Mouse (Mus musculus) midbrain, postnatal 0 days (tissue): ENCODE results near the gene Dyrk3. TPM values are rescaled to one million over a fixed set of nuclear protein-coding genes. Genes with fewer than 3 reads are reported as not detected.

Experiments used
- ATAC-seq: fragments of 200-750 bp; cut with Nextera tagmentation; 2 replicates; pipeline ENCODE4 v1.8.0; 2017; ENCODE audit warnings: moderate number of reproducible peaks, mild to moderate bottlenecking, moderate TSS enrichment, moderate library complexity; ENCODE audit not compliant: low FRiP score
- DNase-seq: peaks from one replicate; pipeline ENCODE4 v3.0.0-alpha.2; 2015; ENCODE audit warnings: low spot score
- H3K27ac ChIP-seq: fragments of 300-500 bp; sonication (generic); 2 replicates; pipeline ENCODE4 v1.5.1; 2014; ENCODE audit warnings: low read depth, mild to moderate bottlenecking, low read length, mixed read lengths
- H3K27me3 ChIP-seq: fragments of 300-500 bp; sonication (generic); 2 replicates; pipeline ENCODE4 v1.6.1; 2014; ENCODE audit warnings: low read length, control low read depth, mixed read lengths; ENCODE audit not compliant: insufficient read depth
- H3K36me3 ChIP-seq: fragments of 300-500 bp; sonication (generic); 2 replicates; pipeline ENCODE4 v1.6.1; 2014; ENCODE audit warnings: low read length, control low read depth, mixed read lengths; ENCODE audit not compliant: insufficient read depth
- H3K4me1 ChIP-seq: fragments of 300-500 bp; sonication (generic); 2 replicates; pipeline ENCODE4 v1.6.1; 2014; ENCODE audit warnings: mild to moderate bottlenecking, control low read depth, antibody characterized with exemption, low read length, mixed read lengths; ENCODE audit not compliant: insufficient read depth
- H3K4me2 ChIP-seq: fragments of 300-500 bp; sonication (generic); 2 replicates; pipeline ENCODE4 v1.6.1; 2014; ENCODE audit warnings: low read depth, mild to moderate bottlenecking, low read length, mixed read lengths; ENCODE audit not compliant: poor library complexity, severe bottlenecking
- H3K4me3 ChIP-seq: fragments of 300-500 bp; sonication (generic); 2 replicates; pipeline ENCODE4 v1.5.1; 2014; ENCODE audit warnings: low read depth, mild to moderate bottlenecking, low read length, moderate library complexity
- H3K9ac ChIP-seq: fragments of 300-500 bp; sonication (generic); replicated peaks from 2 replicates; pipeline ENCODE4 v1.6.1; 2014; ENCODE audit warnings: mild to moderate bottlenecking, low read length, moderate library complexity, mixed read lengths; ENCODE audit not compliant: poor library complexity, severe bottlenecking
- H3K9me3 ChIP-seq: fragments of 300-500 bp; sonication (generic); 2 replicates; pipeline ENCODE4 v1.6.1; 2016; ENCODE audit warnings: low read length, control low read depth
- CTCF ChIP-seq: IDR thresholded peaks from 2 replicates; pipeline ENCODE4 v1.5.1; 2016; ENCODE audit warnings: antibody characterized with exemption, mild to moderate bottlenecking
- WGBS: fragments of 180-500 bp; shearing (Covaris S2); extraction: QIAGEN DNeasy Blood & Tissue Kit; methylation state at CpG from one replicate; pipeline ENCODE4 v1.1.7; 2014; 5-methylcytosine and 5-hydroxymethylcytosine counted together
- polyA plus RNA-seq: library from polyadenylated mRNA; unstranded; fragments of >200 nt; fragmentation: Nextera tagmentation; extraction: Ambion mirVana; gene quantifications from 2 replicates; pipeline ENCODE4 v1.2.1, GENCODE M21; 2015
- total RNA-seq: library from RNA; depleted of rRNA; stranded (reverse); fragments of >200 nt; gene quantifications from 2 replicates; pipeline ENCODE4 v1.2.3, GENCODE M21; 2014

Gene Dyrk3
- total and polyA plus RNA-seq, 2 experiments from 2014 or later: 12.0 to 13.0 TPM

DNA sequence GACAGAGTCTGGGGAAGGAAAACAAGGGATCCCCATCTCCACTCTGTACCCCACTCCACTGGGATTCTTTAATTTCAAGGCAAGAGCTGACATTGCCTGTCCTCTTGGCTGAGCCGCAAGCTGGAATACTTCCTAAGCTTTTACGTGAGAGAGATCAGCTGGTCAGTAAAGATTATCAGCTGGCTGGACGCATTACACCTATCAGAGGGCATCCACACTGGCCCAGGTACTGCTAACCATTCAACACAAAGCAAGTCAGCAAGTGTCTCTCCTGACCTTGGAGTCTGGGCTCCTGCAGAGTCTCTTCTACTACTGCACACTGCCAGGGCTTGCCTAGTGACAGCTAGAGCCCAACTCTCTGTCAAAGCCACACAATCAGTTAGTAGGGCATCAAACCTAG lies 46.7 kb downstream of the Dyrk3 start:
- ATAC-seq (no peak), DNase-seq (no peak)
- Histone ChIP-seq H3K36me3 (no peaks in the 10 kb centered on the region), H3K9ac (no peak overlapping the region), H3K9me3 (no peaks in the 10 kb centered on the region), H3K27ac (no peak overlapping the region), H3K4me3 (no peak overlapping the region), H3K27me3 (no peaks in the 10 kb centered on the region), H3K4me1 (peaks cover 21% of the 10 kb centered on the region; the same call in 1 of the 2 replicates), H3K4me2 (no peak overlapping the region)
- 95% methylated on average over 3 of the region's 3 CpGs for WGBS
- TF ChIP-seq CTCF: no peak

DNA sequence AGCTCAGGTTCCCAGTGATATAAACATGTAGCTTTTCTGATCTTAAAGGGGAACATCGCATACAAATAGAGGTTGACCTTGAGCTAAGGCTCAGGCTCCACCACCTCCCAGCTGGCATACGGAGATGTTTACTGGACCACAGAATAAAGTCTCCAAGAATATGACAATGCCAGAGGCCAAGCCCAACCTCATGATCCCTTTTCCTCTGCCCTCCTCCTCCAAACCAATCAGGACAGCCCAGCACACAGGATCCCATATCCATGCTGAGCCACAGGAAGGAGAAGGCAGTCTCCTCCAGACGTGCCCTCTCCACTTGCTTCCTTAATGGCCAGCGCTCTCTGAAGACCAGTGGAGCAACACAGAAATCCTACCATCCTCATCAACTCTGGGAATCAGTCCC lies 47.3 kb downstream of the Dyrk3 start:
- H3K4me1 ChIP-seq: peaks cover 19% of the 10 kb centered on the region; the same call in 1 of the 2 replicates

DNA sequence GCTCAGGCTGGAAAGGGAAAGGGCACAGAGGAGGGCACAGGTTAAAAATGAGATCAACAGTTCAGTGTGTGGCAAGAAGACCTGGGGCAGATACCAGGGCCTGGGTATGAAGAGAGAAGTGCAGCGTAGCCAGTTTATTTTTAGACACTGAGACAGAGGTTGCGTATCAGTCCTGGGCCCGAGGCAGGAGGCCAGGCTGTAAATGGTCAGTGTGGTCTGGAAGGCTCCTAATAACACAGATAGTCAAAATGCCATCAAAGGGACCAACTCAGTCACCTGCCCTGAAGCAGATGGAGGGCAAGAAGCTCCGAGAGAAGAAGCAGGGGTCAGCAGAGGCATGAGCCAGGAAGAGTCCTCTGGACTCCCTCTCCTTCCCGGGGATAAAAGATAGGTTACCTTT lies 47.9 kb downstream of the Dyrk3 start:
- Histone ChIP-seq H3K4me2 (no peak overlapping the region), H3K9me3 (no peaks in the 10 kb centered on the region), H3K27ac (no peak overlapping the region), H3K4me3 (no peak overlapping the region), H3K36me3 (no peaks in the 10 kb centered on the region), H3K4me1 (peaks cover 14% of the 10 kb centered on the region; the same call in 1 of the 2 replicates), H3K9ac (no peak overlapping the region), H3K27me3 (no peaks in the 10 kb centered on the region)
- TF ChIP-seq CTCF: no peak
- DNase-seq: no peak
- 83% methylated on average over 5 of the region's 5 CpGs for WGBS
- no peak for ATAC-seq

More for the DNA sequence above, 47.3 kb downstream of the Dyrk3 start:
- DNase-seq (no peak), ATAC-seq (no peak)
- Histone ChIP-seq H3K4me3 (no peak overlapping the region), H3K4me2 (no peak overlapping the region), H3K27ac (no peak overlapping the region), H3K36me3 (no peaks in the 10 kb centered on the region), H3K9me3 (no peaks in the 10 kb centered on the region), H3K9ac (no peak overlapping the region), H3K27me3 (no peaks in the 10 kb centered on the region)
- TF ChIP-seq CTCF: no peak
- WGBS: 73% methylated on average over 4 of the region's 4 CpGs

DNA sequence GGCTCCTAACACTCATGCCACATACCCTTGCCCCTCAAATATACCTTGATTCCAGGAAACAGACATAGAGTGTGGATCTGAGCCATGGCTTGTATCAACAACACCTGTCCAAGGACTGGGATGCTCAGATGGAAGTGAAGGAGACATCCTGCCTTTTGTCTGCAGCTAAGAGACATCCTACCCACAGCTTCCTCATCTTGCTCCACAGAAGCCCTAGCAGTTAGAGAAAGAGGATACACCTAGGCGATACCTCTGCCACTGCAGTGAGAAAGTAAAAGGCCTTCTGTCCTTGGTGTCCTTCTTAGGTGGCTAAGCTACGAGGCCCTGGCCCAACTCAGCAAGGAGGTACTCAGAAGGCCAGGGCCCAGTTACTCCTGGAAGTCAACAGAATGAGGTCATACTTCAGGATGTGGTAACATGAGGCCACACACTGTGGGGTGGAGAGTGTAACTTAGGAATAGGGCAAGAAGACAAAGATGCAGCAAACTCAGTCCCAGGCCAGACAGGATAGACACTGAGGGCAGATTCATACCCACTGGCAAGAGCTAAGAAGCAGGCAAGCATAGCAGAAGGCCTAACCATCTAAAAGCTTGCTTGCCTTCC lies 48.5 kb downstream of the Dyrk3 start:
- no peak overlapping the region for H3K4me2 ChIP-seq
- TF ChIP-seq CTCF: no peak
- no peak overlapping the region for H3K27ac ChIP-seq
- no peaks in the 10 kb centered on the region for H3K9me3 ChIP-seq
- peaks cover 11% of the 10 kb centered on the region; the same call in 1 of the 2 replicates for H3K4me1 ChIP-seq
- H3K9ac ChIP-seq: no peak overlapping the region
- no peaks in the 10 kb centered on the region for H3K36me3 ChIP-seq
- DNase-seq: no peak
- no peak overlapping the region for H3K4me3 ChIP-seq
- 87% methylated on average over 2 of the region's 2 CpGs for WGBS
- no peaks in the 10 kb centered on the region for H3K27me3 ChIP-seq
- no peak for ATAC-seq

DNA sequence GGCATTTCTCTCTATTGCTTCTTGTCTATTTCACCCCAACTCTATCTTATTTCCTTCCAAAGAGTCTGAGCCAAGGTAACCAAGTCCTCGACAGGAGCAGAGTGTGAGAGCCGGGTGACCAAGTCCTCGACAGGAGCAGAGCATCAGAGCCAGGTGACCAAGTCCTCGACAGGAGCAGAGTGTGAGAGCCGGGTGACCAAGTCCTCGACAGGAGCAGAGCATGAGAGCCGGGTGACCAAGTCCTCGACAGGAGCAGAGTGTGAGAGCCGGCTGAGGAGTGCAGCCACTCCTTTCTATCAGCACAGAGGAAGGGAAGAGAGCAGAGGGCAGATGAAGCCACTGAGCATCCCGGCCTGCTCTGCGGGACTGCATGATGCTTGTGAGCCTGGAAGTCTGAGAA lies 49.6 kb downstream of the Dyrk3 start:
- no peak overlapping the region for H3K4me3 ChIP-seq
- H3K4me2 ChIP-seq: no peak overlapping the region
- no peaks in the 10 kb centered on the region for H3K9me3 ChIP-seq
- DNase-seq (no peak), ATAC-seq (no peak)
- H3K4me1 ChIP-seq: peaks cover 13% of the 10 kb centered on the region; the same call in 1 of the 2 replicates
- H3K27me3 ChIP-seq: no peaks in the 10 kb centered on the region
- no peak overlapping the region for H3K9ac ChIP-seq
- H3K36me3 ChIP-seq: no peaks in the 10 kb centered on the region
- TF ChIP-seq CTCF: no peak
- 50% methylated on average over 11 of the region's 11 CpGs for WGBS
- no peak overlapping the region for H3K27ac ChIP-seq

DNA sequence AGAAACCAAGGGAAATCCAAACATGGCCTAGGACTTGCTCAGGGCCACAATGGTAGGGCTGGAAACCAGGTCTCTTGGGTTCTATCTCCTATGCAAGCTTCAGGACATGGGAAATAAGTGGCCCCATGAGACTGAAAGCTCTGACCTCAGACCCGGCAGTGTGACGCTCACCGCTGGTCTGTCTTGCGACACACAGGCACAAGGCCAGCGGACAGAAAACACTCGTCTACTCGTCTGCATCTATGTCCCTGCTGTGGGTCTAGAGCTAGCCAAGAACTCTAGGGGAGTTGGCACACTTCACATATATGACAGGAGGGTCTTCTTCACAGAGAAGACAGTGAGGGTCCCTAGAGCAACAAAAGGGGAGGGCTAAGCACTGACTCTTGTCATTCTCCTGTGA lies 51.2 kb downstream of the Dyrk3 start:
- Histone ChIP-seq H3K4me3 (no peak overlapping the region), H3K36me3 (no peaks in the 10 kb centered on the region), H3K9ac (no peak overlapping the region), H3K4me2 (no peak overlapping the region), H3K27ac (0 out of 2 replicates have a peak overlapping the region, but pooled peaks have one; percentile 26), H3K9me3 (no peaks in the 10 kb centered on the region), H3K4me1 (peaks cover 13% of the 10 kb centered on the region; the same call in 1 of the 2 replicates), H3K27me3 (no peaks in the 10 kb centered on the region)
- no peak for TF ChIP-seq CTCF
- DNase-seq: peak; percentile 70
- ATAC-seq: no peak
- WGBS: 22% methylated on average over 7 of the region's 7 CpGs
